Mouse (Mus musculus) bone marrow macrophage, adult 2 months (primary cell): Measurements from ENCODE around the gene Tex26. TPM values are rescaled to one million over a fixed set of nuclear protein-coding genes. Genes with fewer than 3 reads are reported as not detected.

ENCODE experiments used
- H3K27ac ChIP-seq: 2 replicates; pipeline ENCODE4 v1.5.1; 2012; ENCODE audit warnings: low read depth, low read length; ENCODE audit not compliant: insufficient read depth
- H3K4me1 ChIP-seq: 2 replicates; pipeline ENCODE4 v1.6.1; 2012; ENCODE audit warnings: low read length; ENCODE audit not compliant: control insufficient read depth, insufficient read depth
- H3K4me3 ChIP-seq: 2 replicates; pipeline ENCODE4 v1.5.1; 2012; ENCODE audit warnings: mild to moderate bottlenecking, low read length, moderate library complexity; ENCODE audit not compliant: insufficient read depth
- CTCF ChIP-seq: IDR thresholded peaks from 2 replicates; pipeline ENCODE4 v1.5.1; 2012; ENCODE audit warnings: low read depth, mild to moderate bottlenecking, low read length, moderate library complexity
- POLR2A ChIP-seq: IDR thresholded peaks from 2 replicates; pipeline ENCODE4 v1.6.1; 2012; ENCODE audit warnings: mild to moderate bottlenecking, low read depth, low read length, borderline replicate concordance
- polyA plus RNA-seq: library from polyadenylated mRNA; stranded (reverse); fragments of >200 nt; gene quantifications from 2 replicates; pipeline ENCODE4 v1.2.4, GENCODE M21; 2012; ENCODE audit not compliant: missing spikeins, insufficient read depth, insufficient read length

The Tex26 gene
- polyA plus RNA-seq, 1 experiment = not detected

GRCm38 (mm10) chr5:149447733-149448132 is 8.3 kb downstream of the Tex26 start:
- H3K4me1 ChIP-seq = no peaks in the 10 kb centered on the region
- no peak overlapping the region for H3K27ac ChIP-seq
- H3K4me3 ChIP-seq = no peak overlapping the region
- 0 out of 2 replicates have a peak, but pooled peaks have one; percentile 27 for TF ChIP-seq CTCF
- TF ChIP-seq POLR2A = no peak

GRCm38 (mm10) chr5:149449406-149449805 is 9.9 kb downstream of the Tex26 start:
- H3K4me3 ChIP-seq = no peak overlapping the region
- no peak for TF ChIP-seq POLR2A
- no peak for TF ChIP-seq CTCF
- no peaks in the 10 kb centered on the region for H3K4me1 ChIP-seq
- H3K27ac ChIP-seq = no peak overlapping the region

GRCm38 (mm10) chr5:149451209-149451681 is 11.8 kb downstream of the Tex26 start:
- no peak for TF ChIP-seq POLR2A
- no peak for TF ChIP-seq CTCF
- H3K4me3 ChIP-seq = no peak overlapping the region

GRCm38 (mm10) chr5:149454281-149454680 is 14.8 kb downstream of the Tex26 start:
- TF ChIP-seq CTCF = peak; percentile 83
- TF ChIP-seq POLR2A = no peak
- Histone ChIP-seq H3K4me3 (no peak overlapping the region), H3K4me1 (no peaks in the 10 kb centered on the region)

More at GRCm38 (mm10) chr5:149451209-149451681, 11.8 kb downstream of the Tex26 start:
- no peaks in the 10 kb centered on the region for H3K4me1 ChIP-seq
- no peak overlapping the region for H3K27ac ChIP-seq

GRCm38 (mm10) chr5:149456544-149456943 is 17.1 kb downstream of the Tex26 start:
- Histone ChIP-seq H3K4me3 (no peak overlapping the region), H3K4me1 (no peaks in the 10 kb centered on the region), H3K27ac (no peak overlapping the region)
- TF ChIP-seq POLR2A (no peak), CTCF (no peak)

More at GRCm38 (mm10) chr5:149454281-149454680, 14.8 kb downstream of the Tex26 start:
- no peak overlapping the region for H3K27ac ChIP-seq

GRCm38 (mm10) chr5:149462071-149462470 is 22.6 kb downstream of the Tex26 start:
- Histone ChIP-seq H3K27ac (no peak overlapping the region), H3K4me3 (no peak overlapping the region), H3K4me1 (no peaks in the 10 kb centered on the region)
- no peak for TF ChIP-seq CTCF
- no peak for TF ChIP-seq POLR2A

GRCm38 (mm10) chr5:149465305-149465704 is 25.8 kb downstream of the Tex26 start:
- TF ChIP-seq CTCF (no peak), POLR2A (no peak)
- H3K4me3 ChIP-seq = no peak overlapping the region
- no peak overlapping the region for H3K27ac ChIP-seq
- no peaks in the 10 kb centered on the region for H3K4me1 ChIP-seq

- no peaks in the 10 kb centered on the region for H3K4me1 ChIP-seq
- no peak for TF ChIP-seq CTCF
- TF ChIP-seq POLR2A = no peak
- no peak overlapping the region for H3K27ac ChIP-seq
- no peak overlapping the region for H3K4me3 ChIP-seq
Measured at GRCm38 (mm10) chr5:149474142-149474541, 34.7 kb downstream of the Tex26 start.

- no peak overlapping the region for H3K4me3 ChIP-seq
- TF ChIP-seq POLR2A (no peak), CTCF (no peak)
- H3K4me1 ChIP-seq = no peaks in the 10 kb centered on the region
- no peak overlapping the region for H3K27ac ChIP-seq
Measured at GRCm38 (mm10) chr5:149474701-149475468, 35.4 kb downstream of the Tex26 start.

- no peak for TF ChIP-seq CTCF
- TF ChIP-seq POLR2A = no peak
- Histone ChIP-seq H3K27ac (no peak overlapping the region), H3K4me1 (no peaks in the 10 kb centered on the region), H3K4me3 (no peak overlapping the region)
Measured at GRCm38 (mm10) chr5:149481920-149482319, 42.5 kb downstream of the Tex26 start.
